Mouse (Mus musculus) lung, postnatal 0 days (tissue): Measurements from ENCODE around the gene Stxbp4.

Experiments used
- CTCF ChIP-seq: IDR thresholded peaks from 2 replicates; pipeline ENCODE4 v1.5.1; 2016; ENCODE audit warnings: antibody characterized with exemption, mild to moderate bottlenecking
- EP300 ChIP-seq: IDR thresholded peaks from 2 replicates; pipeline ENCODE4 v1.6.1; 2016; ENCODE audit warnings: antibody characterized with exemption, mild to moderate bottlenecking, control low read depth

DNA sequence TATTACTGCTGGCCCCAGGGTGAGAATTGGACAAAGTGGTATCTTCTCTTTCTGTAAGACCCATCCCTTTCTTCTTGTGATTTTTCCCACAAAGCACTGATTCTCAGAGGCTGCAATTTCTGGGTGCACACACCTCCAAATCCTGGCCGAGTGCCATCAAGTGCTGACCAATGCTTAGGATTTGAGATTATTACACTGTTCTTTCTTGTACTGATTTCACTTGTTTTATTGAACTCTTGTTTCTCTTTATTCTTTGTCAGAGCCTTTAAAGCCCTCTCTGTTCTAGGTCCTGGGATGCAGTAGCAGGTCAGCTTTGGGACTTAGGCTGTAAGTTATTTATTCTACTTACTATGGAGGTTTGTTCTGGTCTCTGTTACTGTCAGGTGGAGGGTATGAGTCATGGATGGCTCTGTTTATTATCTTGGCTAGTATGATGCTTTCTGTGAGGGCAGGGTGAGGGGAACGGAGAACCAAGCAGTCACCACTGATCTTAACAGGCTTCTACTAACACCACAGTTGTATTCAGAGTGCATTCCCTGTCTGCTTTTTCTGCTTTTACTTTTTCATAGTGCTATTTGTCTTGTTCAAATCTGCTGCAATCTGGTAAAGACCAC lies 67.1 kb downstream of the Stxbp4 start:
- no peak for TF ChIP-seq EP300
- TF ChIP-seq CTCF = no peak
